ENCODE assay signal across 13 mouse cellular contexts in genomic region chr17:29706981-29707545, GRCm38 (mm10). TPM values are rescaled to one million over a fixed set of nuclear protein-coding genes. Genes with fewer than 3 reads are reported as not detected.
DNase-seq lines count a peak whose midpoint lies in the region; ATAC-seq and TF ChIP-seq lines count a peak whose summit lies in the region.
"Had no signal": no experiment of that assay in that cellular context is flagged by ENCODE, and none has a peak within 500 bp of the region (broad histone marks: within the 10 kb centered on the region; RNA-seq: fewer than 3 reads in every experiment).

No protein-coding gene starts in this region.

- no peaks in the 10 kb centered on the region for H3K27me3 ChIP-seq in hindbrain, embryonic 10.5 days (ENCODE audit: insufficient read depth, poor library complexity, severe bottlenecking)
- H3K27me3 ChIP-seq in hindbrain, embryonic 16.5 days (replicated peaks; ENCODE audit: control insufficient read depth, insufficient read depth, low read length), result no peaks in the 10 kb centered on the region
- no peaks in the 10 kb centered on the region for H3K27me3 ChIP-seq in embryonic facial prominence, embryonic 10.5 days (replicated peaks; ENCODE audit: low read depth, poor library complexity, severe bottlenecking)
- H3K27me3 ChIP-seq in hindbrain, embryonic 13.5 days, result no peaks in the 10 kb centered on the region
- no peaks in the 10 kb centered on the region for H3K27me3 ChIP-seq in midbrain, embryonic 11.5 days (ENCODE audit: control insufficient read depth, insufficient read depth, low read length)
- H3K27me3 ChIP-seq in liver, embryonic 12.5 days (replicated peaks), result no peaks in the 10 kb centered on the region
- H3K27me3 ChIP-seq: hindbrain, embryonic 15.5 days; lung, embryonic 15.5 days; Patski had no signal

- H3K36me3 ChIP-seq in hindbrain, embryonic 10.5 days, result peaks cover 38% of the 10 kb centered on the region
- H3K36me3 ChIP-seq in hindbrain, embryonic 16.5 days (ENCODE audit: control insufficient read depth, insufficient read depth, low read length), result 0 out of 2 replicates have a peak, but pooled peaks cover under 1% of the 10 kb centered on the region
- peaks cover 53% of the 10 kb centered on the region for H3K36me3 ChIP-seq in embryonic facial prominence, embryonic 10.5 days (replicated peaks)
- peaks cover 21% of the 10 kb centered on the region for H3K36me3 ChIP-seq in hindbrain, embryonic 13.5 days
- 0 out of 2 replicates have a peak, but pooled peaks cover 5% of the 10 kb centered on the region for H3K36me3 ChIP-seq in midbrain, embryonic 11.5 days (ENCODE audit: control insufficient read depth, insufficient read depth, low read length)
- H3K36me3 ChIP-seq in liver, embryonic 12.5 days, result peaks cover 41% of the 10 kb centered on the region
- H3K36me3 ChIP-seq: hindbrain, embryonic 15.5 days had no signal

- H3K4me2 ChIP-seq in hindbrain, embryonic 16.5 days (ENCODE audit: low read length), result no peak overlapping the region
- H3K4me2 ChIP-seq in hindbrain, embryonic 13.5 days, result no peak overlapping the region
- H3K4me2 ChIP-seq in midbrain, embryonic 11.5 days, result no peak overlapping the region
- no peak overlapping the region for H3K4me2 ChIP-seq in liver, embryonic 12.5 days
- H3K4me2 ChIP-seq: hindbrain, embryonic 15.5 days; lung, embryonic 15.5 days had no signal

- H3K9me3 ChIP-seq in hindbrain, embryonic 10.5 days, result no peaks in the 10 kb centered on the region
- no peaks in the 10 kb centered on the region for H3K9me3 ChIP-seq in hindbrain, embryonic 16.5 days (ENCODE audit: control insufficient read depth, low read length)
- no peaks in the 10 kb centered on the region for H3K9me3 ChIP-seq in embryonic facial prominence, embryonic 10.5 days
- H3K9me3 ChIP-seq in hindbrain, embryonic 13.5 days, result no peaks in the 10 kb centered on the region
- H3K9me3 ChIP-seq in midbrain, embryonic 11.5 days (ENCODE audit: control insufficient read depth, low read length), result no peaks in the 10 kb centered on the region
- no peaks in the 10 kb centered on the region for H3K9me3 ChIP-seq in liver, embryonic 12.5 days (replicated peaks)
- H3K9me3 ChIP-seq: hindbrain, embryonic 15.5 days; lung, embryonic 15.5 days had no signal

- peak overlapping the region; percentile 17; the same call in 1 of the 2 replicates for H3K27ac ChIP-seq in hindbrain, embryonic 10.5 days
- no peak overlapping the region for H3K27ac ChIP-seq in hindbrain, embryonic 16.5 days (ENCODE audit: low read depth, low read length)
- H3K27ac ChIP-seq in embryonic facial prominence, embryonic 10.5 days (replicated peaks), result 0 out of 2 replicates have a peak overlapping the region, but pooled peaks have one; percentile 11
- H3K27ac ChIP-seq in hindbrain, embryonic 13.5 days, result peak overlapping the region; percentile 30
- H3K27ac ChIP-seq in midbrain, embryonic 11.5 days (ENCODE audit: low read depth, low read length), result no peak overlapping the region; the same call in 1 of the 2 replicates
- H3K27ac ChIP-seq in gastrocnemius, adult 2 months, result no peak overlapping the region
- H3K27ac ChIP-seq in liver, embryonic 12.5 days, result no peak overlapping the region
- H3K27ac ChIP-seq: hindbrain, embryonic 15.5 days; lung, embryonic 15.5 days had no signal

- no peak overlapping the region for H3K9ac ChIP-seq in hindbrain, embryonic 16.5 days (ENCODE audit: low read depth, low read length)
- H3K9ac ChIP-seq in hindbrain, embryonic 13.5 days, result peak overlapping the region; percentile 55
- peak overlapping the region; percentile 42; the same call in 1 of the 2 replicates for H3K9ac ChIP-seq in midbrain, embryonic 11.5 days (ENCODE audit: low read length)
- no peak overlapping the region for H3K9ac ChIP-seq in liver, embryonic 12.5 days
- H3K9ac ChIP-seq: hindbrain, embryonic 15.5 days; lung, embryonic 15.5 days had no signal

- no peak for DNase-seq in hindbrain, embryonic 10.5 days (ENCODE audit: low spot score)
- no peak for DNase-seq in embryonic facial prominence, embryonic 10.5 days (ENCODE audit: low spot score)
- DNase-seq in midbrain, embryonic 11.5 days (ENCODE audit: low spot score, missing footprints), result no peak
- DNase-seq in urinary bladder, adult 2 months (ENCODE audit: low spot score), result no peak
- DNase-seq in gastrocnemius, adult 2 months, result no peak

- ATAC-seq in hindbrain, embryonic 16.5 days, result no peak
- ATAC-seq in hindbrain, embryonic 13.5 days (ENCODE audit: low FRiP score), result no peak
- no peak for ATAC-seq in midbrain, embryonic 11.5 days (ENCODE audit: low FRiP score)
- ATAC-seq in liver, embryonic 12.5 days, result no peak
- ATAC-seq: Patski had no signal

- no peak for TF ChIP-seq CTCF in gastrocnemius, adult 2 months (IDR thresholded peaks at IDR 0.05)

- intact Hi-C loops in gastrocnemius, adult 2 months (cut with DNase I), result loop anchor here (5.0 to 10.0 kb wide), 2 partner anchors 65 to 178 kb away; no protein-coding TSS in a partner anchor

- 64% methylated on average over 5 of the region's 5 CpGs for WGBS in hindbrain, embryonic 10.5 days
- 35% methylated on average over 5 of the region's 5 CpGs for WGBS in hindbrain, embryonic 16.5 days
- WGBS in embryonic facial prominence, embryonic 10.5 days, result 59% methylated on average over 5 of the region's 5 CpGs
- 37% methylated on average over 5 of the region's 5 CpGs for WGBS in hindbrain, embryonic 13.5 days
- WGBS in midbrain, embryonic 11.5 days, result 54% methylated on average over 5 of the region's 5 CpGs
- 73% methylated on average over 5 of the region's 5 CpGs for WGBS in liver, embryonic 12.5 days (ENCODE audit: insufficient replicate concordance)

- no peak overlapping the region for H3K4me3 ChIP-seq in hindbrain, embryonic 10.5 days
- no peak overlapping the region for H3K4me3 ChIP-seq in hindbrain, embryonic 16.5 days (ENCODE audit: low read length)
- H3K4me3 ChIP-seq in embryonic facial prominence, embryonic 10.5 days, result no peak overlapping the region
- no peak overlapping the region for H3K4me3 ChIP-seq in hindbrain, embryonic 13.5 days
- no peak overlapping the region for H3K4me3 ChIP-seq in midbrain, embryonic 11.5 days (ENCODE audit: low read depth, low read length)
- H3K4me3 ChIP-seq in gastrocnemius, adult 2 months, result no peak overlapping the region
- H3K4me3 ChIP-seq in liver, embryonic 12.5 days, result no peak overlapping the region
- H3K4me3 ChIP-seq: erythroblast, embryonic 14.5 days; hindbrain, embryonic 15.5 days; lung, embryonic 15.5 days; myocyte had no signal

- peaks cover 67% of the 10 kb centered on the region for H3K4me1 ChIP-seq in hindbrain, embryonic 10.5 days (replicated peaks)
- H3K4me1 ChIP-seq in hindbrain, embryonic 16.5 days (ENCODE audit: control insufficient read depth, insufficient read depth, low read depth, low read length), result peaks cover 41% of the 10 kb centered on the region
- peaks cover 48% of the 10 kb centered on the region for H3K4me1 ChIP-seq in embryonic facial prominence, embryonic 10.5 days
- peaks cover 87% of the 10 kb centered on the region for H3K4me1 ChIP-seq in hindbrain, embryonic 13.5 days (replicated peaks)
- peaks cover 22% of the 10 kb centered on the region for H3K4me1 ChIP-seq in midbrain, embryonic 11.5 days (ENCODE audit: control insufficient read depth, insufficient read depth, low read length)
- peaks cover 41% of the 10 kb centered on the region for H3K4me1 ChIP-seq in liver, embryonic 12.5 days

RNA-seq across cellular contexts. Expression of gene Ccdc167, which starts 9.8 kb away (rescaled TPM):
- polyA plus RNA-seq in hindbrain, embryonic 10.5 days (2016; fragmentation: Nextera tagmentation; extraction: Ambion mirVana), result 16.4 and 16.8 TPM in 2 replicates
- polyA plus RNA-seq in hindbrain, embryonic 16.5 days (2015; fragmentation: Nextera tagmentation; extraction: Ambion mirVana), result 9.3 and 11.1 TPM in 2 replicates
- polyA plus RNA-seq in embryonic facial prominence, embryonic 10.5 days (2016; fragmentation: Nextera tagmentation; extraction: Ambion mirVana), result 16.5 and 18.1 TPM in 2 replicates
- 10.7 and 13.4 TPM in 2 replicates for polyA plus RNA-seq in hindbrain, embryonic 13.5 days (2015; fragmentation: Nextera tagmentation; extraction: Ambion mirVana)
- polyA plus RNA-seq in midbrain, embryonic 11.5 days (2014; fragmentation: Nextera tagmentation; extraction: Ambion mirVana), result 13.5 and 17.0 TPM in 2 replicates
- polyA plus RNA-seq in urinary bladder, adult 2 months (2012; rRNA removed), result 11.2 and 11.3 TPM in 2 replicates
- 1 to 10 TPM; 6.3 to 7.8 TPM for total RNA-seq in gastrocnemius, adult 2 months (2021)
- polyA plus RNA-seq in liver, embryonic 12.5 days (2016; fragmentation: Nextera tagmentation; extraction: Ambion mirVana), result 9.8 and 10.8 TPM in 2 replicates

RNA-seq across cellular contexts. Expression of gene Cmtr1, which starts 46.7 kb away (rescaled TPM):
- polyA plus RNA-seq in hindbrain, embryonic 10.5 days (2016; fragmentation: Nextera tagmentation; extraction: Ambion mirVana), result 135 and 149 TPM in 2 replicates
- polyA plus RNA-seq in hindbrain, embryonic 16.5 days (2015; fragmentation: Nextera tagmentation; extraction: Ambion mirVana), result 106 and 117 TPM in 2 replicates
- 135 and 140 TPM in 2 replicates for polyA plus RNA-seq in embryonic facial prominence, embryonic 10.5 days (2016; fragmentation: Nextera tagmentation; extraction: Ambion mirVana)
- 132 and 139 TPM in 2 replicates for polyA plus RNA-seq in hindbrain, embryonic 13.5 days (2015; fragmentation: Nextera tagmentation; extraction: Ambion mirVana)
- 144 and 150 TPM in 2 replicates for polyA plus RNA-seq in midbrain, embryonic 11.5 days (2014; fragmentation: Nextera tagmentation; extraction: Ambion mirVana)
- polyA plus RNA-seq in urinary bladder, adult 2 months (2012; rRNA removed), result 45.2 and 45.8 TPM in 2 replicates
- 10 to 100 TPM; 43.6 to 50.5 TPM for total RNA-seq in gastrocnemius, adult 2 months (2021)
- 104 and 106 TPM in 2 replicates for polyA plus RNA-seq in liver, embryonic 12.5 days (2016; fragmentation: Nextera tagmentation; extraction: Ambion mirVana)

Comparison
In these comparisons a context has a peak if more than half of its experiments do, and no peak if none do; other contexts are left out.
1. H3K27ac ChIP-seq: peak in hindbrain, embryonic 10.5 days (single experiment), embryonic facial prominence, embryonic 10.5 days (single experiment) and hindbrain, embryonic 13.5 days (single experiment); none in hindbrain, embryonic 16.5 days (single experiment), midbrain, embryonic 11.5 days (single experiment), gastrocnemius, adult 2 months (single experiment) and liver, embryonic 12.5 days (single experiment).
2. H3K9ac ChIP-seq: peak in hindbrain, embryonic 13.5 days (single experiment) and midbrain, embryonic 11.5 days (single experiment); none in hindbrain, embryonic 16.5 days (single experiment) and liver, embryonic 12.5 days (single experiment).